8 mouse cellular contexts compared by ENCODE assay signal in the genomic region with DNA sequence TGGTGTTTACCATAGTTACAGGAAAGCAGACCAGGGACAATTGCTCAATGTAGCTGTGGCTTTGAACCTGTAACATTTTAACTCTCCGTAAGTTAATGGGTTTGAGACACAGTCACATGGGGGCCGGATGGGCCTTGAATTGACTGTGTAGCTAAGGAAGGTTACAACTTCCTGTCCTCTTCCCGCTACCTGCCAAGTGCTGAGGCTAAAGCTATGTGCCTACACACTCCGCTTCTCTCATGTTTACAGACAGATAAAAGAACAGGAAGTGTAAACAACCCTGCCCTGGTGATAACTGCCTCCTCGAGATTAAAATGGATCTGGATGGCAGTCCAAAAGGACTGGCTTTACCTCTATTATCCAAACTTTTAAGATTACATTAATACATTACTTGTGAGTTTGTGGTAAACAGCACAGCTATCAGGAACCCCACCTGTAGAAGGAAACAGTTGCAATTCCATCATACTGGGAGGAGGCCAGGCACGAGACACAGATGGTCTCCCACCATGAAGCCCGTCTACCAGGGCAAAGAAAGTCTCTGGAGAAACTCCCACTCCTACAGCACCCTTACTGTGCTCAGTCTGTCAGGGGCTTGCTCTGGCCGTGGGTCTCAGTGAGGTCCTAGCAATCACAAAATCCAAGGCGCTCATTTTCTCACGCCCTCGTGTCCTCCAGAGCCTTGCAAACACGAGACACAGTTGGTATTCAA. TPM values are rescaled to one million over a fixed set of nuclear protein-coding genes. Genes with fewer than 3 reads are reported as not detected.
DNase-seq lines count a peak whose midpoint lies in the region; ATAC-seq and TF ChIP-seq lines count a peak whose summit lies in the region.

No protein-coding gene starts in this region.

- H3K27me3 ChIP-seq in forebrain, embryonic 10.5 days (ENCODE audit: poor library complexity, severe bottlenecking), result no peaks in the 10 kb centered on the region; the same call in 1 of the 2 replicates
- no peaks in the 10 kb centered on the region for H3K27me3 ChIP-seq in forebrain, postnatal 0 days (ENCODE audit: insufficient read depth, low read length)
- H3K27me3 ChIP-seq in E14TG2a.4 (ENCODE audit: insufficient read depth, low read length), result no peaks in the 10 kb centered on the region
- H3K27me3 ChIP-seq in embryonic facial prominence, embryonic 13.5 days, result no peaks in the 10 kb centered on the region
- H3K27me3 ChIP-seq in limb, embryonic 12.5 days, result no peaks in the 10 kb centered on the region

- 52% methylated on average over 12 of the region's 12 CpGs for WGBS in forebrain, embryonic 10.5 days
- 46% methylated on average over 12 of the region's 12 CpGs for WGBS in forebrain, postnatal 0 days
- WGBS in embryonic facial prominence, embryonic 13.5 days, result 29% methylated on average over 12 of the region's 12 CpGs
- 23% methylated on average over 12 of the region's 12 CpGs for WGBS in limb, embryonic 12.5 days

- no peaks in the 10 kb centered on the region for H3K36me3 ChIP-seq in forebrain, embryonic 10.5 days (replicated peaks)
- no peaks in the 10 kb centered on the region for H3K36me3 ChIP-seq in forebrain, postnatal 0 days (ENCODE audit: insufficient read depth)
- H3K36me3 ChIP-seq in E14TG2a.4 (ENCODE audit: insufficient read depth, low read length), result no peaks in the 10 kb centered on the region
- H3K36me3 ChIP-seq in embryonic facial prominence, embryonic 13.5 days, result no peaks in the 10 kb centered on the region
- no peaks in the 10 kb centered on the region for H3K36me3 ChIP-seq in limb, embryonic 12.5 days

- peak overlapping the region; percentile 72 for H3K27ac ChIP-seq in forebrain, embryonic 10.5 days
- no peak overlapping the region for H3K27ac ChIP-seq in forebrain, postnatal 0 days (ENCODE audit: low read depth, low read length)
- H3K27ac ChIP-seq in embryonic facial prominence, embryonic 13.5 days, result peak overlapping the region; percentile 87
- peak overlapping the region; percentile 88 for H3K27ac ChIP-seq in limb, embryonic 12.5 days

- no peaks in the 10 kb centered on the region for H3K9me3 ChIP-seq in forebrain, embryonic 10.5 days
- H3K9me3 ChIP-seq in forebrain, postnatal 0 days (ENCODE audit: low read length), result no peaks in the 10 kb centered on the region
- no peaks in the 10 kb centered on the region for H3K9me3 ChIP-seq in E14TG2a.4 (ENCODE audit: low read length)
- H3K9me3 ChIP-seq in embryonic facial prominence, embryonic 13.5 days, result no peaks in the 10 kb centered on the region
- no peaks in the 10 kb centered on the region for H3K9me3 ChIP-seq in limb, embryonic 12.5 days

- no peak for DNase-seq in forebrain, embryonic 10.5 days (ENCODE audit: extremely low spot score, low spot score)
- DNase-seq in forebrain, postnatal 0 days, result no peak
- no peak for DNase-seq in adrenal gland, postnatal 25 days
- DNase-seq in spleen, postnatal 14 days (ENCODE audit: low spot score in 2 of 2), result no peak

- no peak for ATAC-seq in forebrain, postnatal 0 days
- peak; percentile 37; the same call in 1 of the 2 replicates for ATAC-seq in embryonic facial prominence, embryonic 13.5 days (ENCODE audit: insufficient number of reproducible peaks, insufficient read depth, low FRiP score, low TSS enrichment, low read depth)
- ATAC-seq in limb, embryonic 12.5 days (ENCODE audit: insufficient number of reproducible peaks, insufficient read depth, low FRiP score, low TSS enrichment, low read depth), result peak; percentile 68; the same call in 1 of the 2 replicates
- ATAC-seq in inflammation-experienced regulatory T-cells, adult 6 months, result no peak

- no peak overlapping the region for H3K9ac ChIP-seq in forebrain, postnatal 0 days
- H3K9ac ChIP-seq in embryonic facial prominence, embryonic 13.5 days, result no peak overlapping the region
- H3K9ac ChIP-seq in limb, embryonic 12.5 days (replicated peaks), result no peak overlapping the region

- no peak overlapping the region for H3K4me2 ChIP-seq in forebrain, postnatal 0 days (ENCODE audit: low read depth)
- H3K4me2 ChIP-seq in embryonic facial prominence, embryonic 13.5 days, result peak overlapping the region; percentile 48
- H3K4me2 ChIP-seq in limb, embryonic 12.5 days, result peak overlapping the region; percentile 47

- H3K4me1 ChIP-seq in forebrain, embryonic 10.5 days, result peaks cover 14% of the 10 kb centered on the region
- no peaks in the 10 kb centered on the region; the same call in 1 of the 2 replicates for H3K4me1 ChIP-seq in forebrain, postnatal 0 days (ENCODE audit: insufficient read depth)
- peaks cover 38% of the 10 kb centered on the region for H3K4me1 ChIP-seq in E14TG2a.4 (replicated peaks; ENCODE audit: low read depth, low read length)
- H3K4me1 ChIP-seq in embryonic facial prominence, embryonic 13.5 days, result peaks cover 19% of the 10 kb centered on the region
- H3K4me1 ChIP-seq in limb, embryonic 12.5 days (replicated peaks), result peaks cover 22% of the 10 kb centered on the region

- no peak for TF ChIP-seq CTCF in forebrain, postnatal 0 days (IDR thresholded peaks at IDR 0.05; ENCODE audit: low read depth)
- no peak for TF ChIP-seq CTCF in E14TG2a.4 (conservative IDR thresholded peaks at IDR 0.05; ENCODE audit: low read length)

- peak overlapping the region; percentile 18 for H3K4me3 ChIP-seq in forebrain, embryonic 10.5 days
- H3K4me3 ChIP-seq in forebrain, postnatal 0 days (ENCODE audit: low read depth, low read length), result no peak overlapping the region
- H3K4me3 ChIP-seq in E14TG2a.4 (replicated peaks; ENCODE audit: low read length), result peak overlapping the region; percentile 41
- no peak overlapping the region for H3K4me3 ChIP-seq in embryonic facial prominence, embryonic 13.5 days
- H3K4me3 ChIP-seq in limb, embryonic 12.5 days (replicated peaks), result no peak overlapping the region

RNA-seq across cellular contexts. Expression of a gene that starts 54.7 kb away (rescaled TPM):
- 17.8 and 21.3 TPM in 2 replicates for polyA plus RNA-seq in forebrain, embryonic 10.5 days (2016; fragmentation: Nextera tagmentation; extraction: Ambion mirVana)
- 88.0 and 97.5 TPM in 2 replicates for total RNA-seq in forebrain, postnatal 0 days (2014; rRNA removed)
- polyA plus RNA-seq in forebrain, postnatal 0 days (2015; fragmentation: Nextera tagmentation; extraction: Ambion mirVana), result 62.8 and 68.6 TPM in 2 replicates
- polyA plus RNA-seq in embryonic facial prominence, embryonic 13.5 days (2015; fragmentation: Nextera tagmentation; extraction: Ambion mirVana), result 48.9 and 51.9 TPM in 2 replicates
- 44.2 and 50.1 TPM in 2 replicates for polyA plus RNA-seq in limb, embryonic 12.5 days (2016; fragmentation: Nextera tagmentation; extraction: Ambion mirVana)
- polyA plus RNA-seq in inflammation-experienced regulatory T-cells, adult 6 months (2017; shearing (Covaris generic)), result 10 to 100 TPM; 19.5 to 98.6 (median 25.8) TPM
- total RNA-seq in adrenal gland, postnatal 25 days (2021), result 108 and 120 TPM in 2 replicates

Comparison
In these comparisons a context has a peak if more than half of its experiments do, and no peak if none do; other contexts are left out.
1. H3K4me3 ChIP-seq: peak in forebrain, embryonic 10.5 days (single experiment) and E14TG2a.4 (single experiment); none in forebrain, postnatal 0 days (single experiment), embryonic facial prominence, embryonic 13.5 days (single experiment) and limb, embryonic 12.5 days (single experiment).
2. ATAC-seq: peak in embryonic facial prominence, embryonic 13.5 days (single experiment) and limb, embryonic 12.5 days (single experiment); none in forebrain, postnatal 0 days (single experiment) and inflammation-experienced regulatory T-cells, adult 6 months (single experiment).